8 mouse cellular contexts compared by ENCODE assay signal in genomic region chr13:109229618-109230334, GRCm38 (mm10).
DNase-seq lines count a peak whose midpoint lies in the region; ATAC-seq lines count a peak whose summit lies in the region.

No protein-coding gene starts in this region.

- 54% methylated on average over 17 of the region's 17 CpGs for WGBS in limb, embryonic 11.5 days
- 59% methylated on average over 17 of the region's 17 CpGs for WGBS in limb, embryonic 10.5 days
- 58% methylated on average over 17 of the region's 17 CpGs for WGBS in embryonic facial prominence, embryonic 11.5 days
- WGBS in hindbrain, embryonic 16.5 days, result 68% methylated on average over 17 of the region's 17 CpGs

- H3K4me3 ChIP-seq in limb, embryonic 11.5 days (ENCODE audit: low read depth, low read length), result no peak overlapping the region
- H3K4me3 ChIP-seq in limb, embryonic 10.5 days, result no peak overlapping the region
- H3K4me3 ChIP-seq in embryonic facial prominence, embryonic 11.5 days (ENCODE audit: low read depth, low read length), result no peak overlapping the region
- no peak overlapping the region for H3K4me3 ChIP-seq in hindbrain, embryonic 16.5 days (ENCODE audit: low read length)
- peak overlapping the region; percentile 88 for H3K4me3 ChIP-seq in megakaryocyte, embryonic 14.5 days (replicated peaks)

- H3K27me3 ChIP-seq in limb, embryonic 11.5 days (ENCODE audit: control insufficient read depth, insufficient read depth, low read length), result no peaks in the 10 kb centered on the region
- no peaks in the 10 kb centered on the region for H3K27me3 ChIP-seq in limb, embryonic 10.5 days (ENCODE audit: low read depth, poor library complexity, severe bottlenecking)
- H3K27me3 ChIP-seq in embryonic facial prominence, embryonic 11.5 days (ENCODE audit: control insufficient read depth, insufficient read depth, low read length), result no peaks in the 10 kb centered on the region
- H3K27me3 ChIP-seq in hindbrain, embryonic 16.5 days (replicated peaks; ENCODE audit: control insufficient read depth, insufficient read depth, low read length), result no peaks in the 10 kb centered on the region
- no peaks in the 10 kb centered on the region for H3K27me3 ChIP-seq in megakaryocyte, embryonic 14.5 days (replicated peaks)

- no peak overlapping the region for H3K27ac ChIP-seq in limb, embryonic 11.5 days (replicated peaks; ENCODE audit: low read depth, low read length)
- H3K27ac ChIP-seq in limb, embryonic 10.5 days, result no peak overlapping the region
- H3K27ac ChIP-seq in embryonic facial prominence, embryonic 11.5 days (replicated peaks; ENCODE audit: low read depth, low read length), result no peak overlapping the region
- no peak overlapping the region for H3K27ac ChIP-seq in hindbrain, embryonic 16.5 days (ENCODE audit: low read depth, low read length)

- H3K9me3 ChIP-seq in limb, embryonic 11.5 days (ENCODE audit: control insufficient read depth, low read length), result no peaks in the 10 kb centered on the region
- no peaks in the 10 kb centered on the region for H3K9me3 ChIP-seq in limb, embryonic 10.5 days (replicated peaks)
- no peaks in the 10 kb centered on the region for H3K9me3 ChIP-seq in embryonic facial prominence, embryonic 11.5 days (replicated peaks; ENCODE audit: control insufficient read depth, low read length)
- H3K9me3 ChIP-seq in hindbrain, embryonic 16.5 days (ENCODE audit: control insufficient read depth, low read length), result no peaks in the 10 kb centered on the region
- H3K9me3 ChIP-seq in megakaryocyte, embryonic 14.5 days, result no peaks in the 10 kb centered on the region

- no peak for ATAC-seq in limb, embryonic 11.5 days (ENCODE audit: insufficient number of reproducible peaks, low FRiP score, low TSS enrichment, low read depth)
- ATAC-seq in embryonic facial prominence, embryonic 11.5 days (replicated peaks; ENCODE audit: insufficient number of reproducible peaks, low FRiP score, low TSS enrichment, low read depth), result no peak
- ATAC-seq in hindbrain, embryonic 16.5 days, result peak; percentile 34; the same call in 1 of the 2 replicates

- DNase-seq in limb, embryonic 11.5 days (ENCODE audit: low spot score), result no peak
- no peak for DNase-seq in limb, embryonic 10.5 days (ENCODE audit: low spot score)
- DNase-seq in embryonic facial prominence, embryonic 11.5 days (ENCODE audit: low spot score), result no peak
- DNase-seq in spleen, postnatal 10 days (ENCODE audit: low spot score in 2 of 2), result no peak
- no peak for DNase-seq in embryo, embryonic 11 days
- no peak for DNase-seq in right cerebral cortex, postnatal 10 days (ENCODE audit: low spot score in 2 of 2)

- H3K4me2 ChIP-seq in limb, embryonic 11.5 days (ENCODE audit: low read depth, severe bottlenecking), result peak overlapping the region; percentile 4; the same call in 1 of the 2 replicates
- peak overlapping the region; percentile 7; the same call in 1 of the 2 replicates for H3K4me2 ChIP-seq in embryonic facial prominence, embryonic 11.5 days (ENCODE audit: low read depth, low read length)
- H3K4me2 ChIP-seq in hindbrain, embryonic 16.5 days (ENCODE audit: low read length), result peak overlapping the region; percentile 41

- H3K4me1 ChIP-seq in limb, embryonic 11.5 days (ENCODE audit: control insufficient read depth, insufficient read depth, low read length), result peaks cover 8% of the 10 kb centered on the region; the same call in 1 of the 2 replicates
- H3K4me1 ChIP-seq in limb, embryonic 10.5 days, result peaks cover 43% of the 10 kb centered on the region
- H3K4me1 ChIP-seq in embryonic facial prominence, embryonic 11.5 days (ENCODE audit: control insufficient read depth, insufficient read depth, low read length), result no peaks in the 10 kb centered on the region
- H3K4me1 ChIP-seq in hindbrain, embryonic 16.5 days (ENCODE audit: control insufficient read depth, insufficient read depth, low read depth, low read length), result peaks cover 5% of the 10 kb centered on the region; the same call in 1 of the 2 replicates
- H3K4me1 ChIP-seq in megakaryocyte, embryonic 14.5 days, result peaks cover 49% of the 10 kb centered on the region

- H3K36me3 ChIP-seq in limb, embryonic 11.5 days (ENCODE audit: control insufficient read depth, insufficient read depth, low read length), result no peaks in the 10 kb centered on the region
- no peaks in the 10 kb centered on the region for H3K36me3 ChIP-seq in limb, embryonic 10.5 days
- H3K36me3 ChIP-seq in embryonic facial prominence, embryonic 11.5 days (replicated peaks; ENCODE audit: control insufficient read depth, insufficient read depth, low read depth, low read length), result no peaks in the 10 kb centered on the region
- H3K36me3 ChIP-seq in hindbrain, embryonic 16.5 days (ENCODE audit: control insufficient read depth, insufficient read depth, low read length), result no peaks in the 10 kb centered on the region
- no peaks in the 10 kb centered on the region for H3K36me3 ChIP-seq in megakaryocyte, embryonic 14.5 days (replicated peaks; ENCODE audit: low read length)

- no peak overlapping the region for H3K9ac ChIP-seq in limb, embryonic 11.5 days (ENCODE audit: low read length)
- no peak overlapping the region for H3K9ac ChIP-seq in embryonic facial prominence, embryonic 11.5 days (replicated peaks; ENCODE audit: low read length)
- H3K9ac ChIP-seq in hindbrain, embryonic 16.5 days (ENCODE audit: low read depth, low read length), result no peak overlapping the region
